ENCODE assay signal across 19 mouse cellular contexts in genomic region chr10:102127340-102127739, GRCm38 (mm10).
DNase-seq lines count a peak whose midpoint lies in the region; ATAC-seq and TF ChIP-seq lines count a peak whose summit lies in the region.
"Had no signal": no experiment of that assay in that cellular context is flagged by ENCODE, and none has a peak within 500 bp of the region (broad histone marks: within the 10 kb centered on the region; RNA-seq: fewer than 3 reads in every experiment).

No protein-coding gene starts in this region.

- TF ChIP-seq CTCF in kidney, adult 2 months (conservative IDR thresholded peaks at IDR 0.05; ENCODE audit: insufficient read depth, insufficient read length, low read depth, low read length): no peak

- no peak overlapping the region for H3K4me3 ChIP-seq in kidney, adult 2 months (ENCODE audit: insufficient read depth, low read depth, low read length)
- H3K4me3 ChIP-seq: embryonic facial prominence, embryonic 10.5 days; embryonic facial prominence, embryonic 12.5 days; forebrain, embryonic 13.5 days; forebrain, embryonic 15.5 days had no signal

- no peaks in the 10 kb centered on the region for H3K36me3 ChIP-seq in kidney, adult 2 months (ENCODE audit: control insufficient read depth, insufficient read depth, low read length)
- H3K36me3 ChIP-seq: embryonic facial prominence, embryonic 10.5 days; embryonic facial prominence, embryonic 12.5 days; forebrain, embryonic 15.5 days had no signal

- no peaks in the 10 kb centered on the region for H3K27me3 ChIP-seq in kidney, adult 2 months (replicated peaks; ENCODE audit: control insufficient read depth, insufficient read depth, low read length)
- H3K27me3 ChIP-seq: embryonic facial prominence, embryonic 12.5 days; forebrain, embryonic 13.5 days; forebrain, embryonic 15.5 days had no signal

- peak; percentile 1 for DNase-seq in retina, postnatal 1 day
- DNase-seq in retina, embryonic 14.5 days (ENCODE audit: low spot score): no peak
- peak; percentile 56 for DNase-seq in MEL-GATA-1-ER (ENCODE audit: extremely low read depth, low read depth)
- no peak for DNase-seq in kidney, adult 2 months
- DNase-seq in testis, postnatal 10 days (ENCODE audit: low spot score): no peak
- DNase-seq: adrenal gland, adult 2 months; adrenal gland, postnatal 10 days; adrenal gland, postnatal 25 days; cerebellum, adult 11-12 months; cerebellum, adult 2 months; cerebellum, adult 9-10 months; cerebellum, postnatal 10 days; cerebellum, postnatal 25 days; forebrain, postnatal 0 days had no signal

- 86% methylated on average over 4 of the region's 4 CpGs for WGBS in kidney, adult 2 months

- no peaks in the 10 kb centered on the region for H3K4me1 ChIP-seq in kidney, adult 2 months (ENCODE audit: control insufficient read depth, insufficient read depth, low read length)
- H3K4me1 ChIP-seq: embryonic facial prominence, embryonic 10.5 days; embryonic facial prominence, embryonic 12.5 days; forebrain, embryonic 13.5 days; forebrain, embryonic 15.5 days had no signal

- TF ChIP-seq POLR2A in kidney, adult 2 months (IDR thresholded peaks at IDR 0.05; ENCODE audit: low read depth, low read length): no peak

- 0 out of 2 replicates have a peak, but pooled peaks have one; percentile 20 for ATAC-seq in megakaryocyte progenitor cell, adult 5-6 weeks (replicated peaks; ENCODE audit: poor library complexity)
- ATAC-seq: forebrain, embryonic 13.5 days; forebrain, embryonic 15.5 days; forebrain, postnatal 0 days had no signal

- H3K27ac ChIP-seq in kidney, adult 2 months (ENCODE audit: insufficient read depth, low read depth, low read length): no peak overlapping the region
- H3K27ac ChIP-seq: embryonic facial prominence, embryonic 10.5 days; embryonic facial prominence, embryonic 12.5 days; forebrain, embryonic 13.5 days; forebrain, embryonic 15.5 days had no signal

Comparison
In these comparisons a context has a peak if more than half of its experiments do, and no peak if none do; other contexts are left out.
1. DNase-seq: peak in retina, postnatal 1 day (single experiment) and MEL-GATA-1-ER (single experiment); none in retina, embryonic 14.5 days (single experiment), kidney, adult 2 months (single experiment) and testis, postnatal 10 days (single experiment).